Comparison of ENCODE assay signal across 20 mouse cellular contexts in the genomic region with DNA sequence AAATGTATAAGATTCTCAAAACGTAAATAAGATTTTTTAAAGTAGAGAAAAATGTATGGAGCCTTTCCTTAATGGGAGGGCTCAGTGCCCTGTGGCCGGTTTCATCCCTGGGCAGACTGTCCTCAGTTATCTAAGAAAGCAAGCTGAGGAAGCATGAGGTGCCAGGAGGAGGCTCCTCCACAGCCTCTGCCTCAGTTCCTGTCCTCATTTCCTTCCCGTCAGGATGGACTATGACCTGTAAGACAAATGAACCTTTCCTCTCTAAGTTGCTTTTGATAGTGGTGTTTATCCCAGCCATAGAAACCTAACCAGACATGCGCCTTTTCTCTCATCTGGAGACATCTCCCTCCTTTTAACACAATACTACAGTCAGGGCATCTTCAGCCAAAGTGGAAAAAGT. TPM values are rescaled to one million over a fixed set of nuclear protein-coding genes. Genes with fewer than 3 reads are reported as not detected.
DNase-seq lines count a peak whose midpoint lies in the region; ATAC-seq lines count a peak whose summit lies in the region.
"Had no signal": no experiment of that assay in that cellular context is flagged by ENCODE, and none has a peak within 500 bp of the region (broad histone marks: within the 10 kb centered on the region; RNA-seq: fewer than 3 reads in every experiment).

No protein-coding gene starts in this region.

- peak overlapping the region; percentile 10 to 37; a peak in 1 of 4 replicates for H3K27ac ChIP-seq in heart, embryonic 14.5 days (replicated peaks in 1 of 2; ENCODE audit: control insufficient read depth in 1 of 2, insufficient read depth in 1 of 2, low read depth in 2 of 2, low read length in 2 of 2)
- H3K27ac ChIP-seq in hindbrain, embryonic 12.5 days: no peak overlapping the region
- H3K27ac ChIP-seq: hindbrain, embryonic 13.5 days; limb, embryonic 15.5 days; midbrain, embryonic 15.5 days had no signal

- no peaks in the 10 kb centered on the region for H3K27me3 ChIP-seq in heart, embryonic 14.5 days (ENCODE audit: control insufficient read depth, insufficient read depth, low read length)
- H3K27me3 ChIP-seq in hindbrain, embryonic 12.5 days: no peaks in the 10 kb centered on the region
- H3K27me3 ChIP-seq: hindbrain, embryonic 13.5 days; limb, embryonic 15.5 days; midbrain, embryonic 15.5 days had no signal

- H3K36me3 ChIP-seq in heart, embryonic 14.5 days (ENCODE audit: control insufficient read depth, insufficient read depth, low read length): peaks cover 37% of the 10 kb centered on the region
- peaks cover 14% of the 10 kb centered on the region for H3K36me3 ChIP-seq in hindbrain, embryonic 12.5 days
- H3K36me3 ChIP-seq: midbrain, embryonic 15.5 days had no signal

- no peak overlapping the region for H3K4me3 ChIP-seq in heart, embryonic 14.5 days (ENCODE audit: control insufficient read depth in 1 of 2, insufficient read depth in 1 of 2, low read depth in 1 of 2, low read length in 2 of 2)
- H3K4me3 ChIP-seq in hindbrain, embryonic 12.5 days: no peak overlapping the region
- H3K4me3 ChIP-seq: hindbrain, embryonic 13.5 days; limb, embryonic 15.5 days; midbrain, embryonic 15.5 days; myocyte had no signal

- 70% methylated on average over 4 of the region's 4 CpGs for WGBS in heart, embryonic 14.5 days
- 86% methylated on average over 4 of the region's 4 CpGs for WGBS in hindbrain, embryonic 12.5 days

- DNase-seq in heart, adult 8-10 months (ENCODE audit: low spot score): no peak
- peak; percentile 49 for DNase-seq in kidney, adult 9 months
- DNase-seq in kidney, adult 8-10 months: no peak
- DNase-seq in lung, postnatal 36 days: peak; percentile 58
- DNase-seq in lung, postnatal 4 days: no peak
- peak; percentile 54 for DNase-seq in kidney, postnatal 14 days
- DNase-seq: cerebellum, adult 2 months; cerebellum, postnatal 36 days; gastrocnemius, postnatal 10 days; heart, adult 18-20 months; lung, postnatal 10 days; spleen, adult 18-20 months; thymus, adult 18-20 months had no signal

- no peak overlapping the region for H3K9ac ChIP-seq in heart, embryonic 14.5 days (ENCODE audit: low read length)
- H3K9ac ChIP-seq in hindbrain, embryonic 12.5 days: no peak overlapping the region
- H3K9ac ChIP-seq: hindbrain, embryonic 13.5 days; limb, embryonic 15.5 days; midbrain, embryonic 15.5 days had no signal

- no peaks in the 10 kb centered on the region for H3K9me3 ChIP-seq in heart, embryonic 14.5 days (ENCODE audit: control insufficient read depth, low read length)
- H3K9me3 ChIP-seq in hindbrain, embryonic 12.5 days (replicated peaks): no peaks in the 10 kb centered on the region
- H3K9me3 ChIP-seq: hindbrain, embryonic 13.5 days; limb, embryonic 15.5 days; midbrain, embryonic 15.5 days had no signal

- peaks cover 25 to 26% of the 10 kb centered on the region in 2 experiments for H3K4me1 ChIP-seq in heart, embryonic 14.5 days (ENCODE audit: control insufficient read depth in 2 of 2, insufficient read depth in 2 of 2, low read length in 2 of 2)
- H3K4me1 ChIP-seq in hindbrain, embryonic 12.5 days: peaks cover 30% of the 10 kb centered on the region

- ATAC-seq in heart, embryonic 14.5 days (ENCODE audit: insufficient number of reproducible peaks, insufficient read depth, low FRiP score, low read depth): no peak
- ATAC-seq in hindbrain, embryonic 12.5 days (ENCODE audit: low FRiP score): no peak
- ATAC-seq: inflammation-experienced regulatory T-cells, adult 6 months; midbrain, embryonic 15.5 days had no signal

- H3K4me2 ChIP-seq in heart, embryonic 14.5 days (ENCODE audit: low read length): no peak overlapping the region
- no peak overlapping the region for H3K4me2 ChIP-seq in hindbrain, embryonic 12.5 days (replicated peaks)
- H3K4me2 ChIP-seq: hindbrain, embryonic 13.5 days; limb, embryonic 15.5 days; midbrain, embryonic 15.5 days had no signal

RNA-seq across cellular contexts. Expression of a gene that starts 41.0 kb away (rescaled TPM):
- 4.1 and 5.0 TPM in 2 replicates for polyA plus RNA-seq in heart, embryonic 14.5 days (2014; fragmentation: Nextera tagmentation; extraction: Ambion mirVana)
- 10 to 100 TPM; 48.9 to 52.9 (median 50.7) TPM for total RNA-seq in heart, adult 8-10 months (2022)
- polyA plus RNA-seq in hindbrain, embryonic 12.5 days (2016; fragmentation: Nextera tagmentation; extraction: Ambion mirVana): 3.8 and 4.0 TPM in 2 replicates

Comparison
In these comparisons a context has a peak if more than half of its experiments do, and no peak if none do; other contexts are left out.
1. DNase-seq: peak in kidney, adult 9 months (single experiment), lung, postnatal 36 days (single experiment) and kidney, postnatal 14 days (single experiment); none in heart, adult 8-10 months (single experiment), kidney, adult 8-10 months (0 of 2) and lung, postnatal 4 days (0 of 2).